Mouse (Mus musculus) hindbrain, embryonic 13.5 days (tissue): ENCODE measurements around the gene Slc45a3. TPM values are rescaled to one million over a fixed set of nuclear protein-coding genes. Genes with fewer than 3 reads are reported as not detected.

Experiments used
- ATAC-seq: fragments of 200-750 bp; cut with Nextera tagmentation; 2 replicates; pipeline ENCODE4 v1.8.0; 2017; ENCODE audit warnings: moderate TSS enrichment; ENCODE audit not compliant: low FRiP score
- H3K27ac ChIP-seq: fragments of 300-500 bp; sonication (generic); 2 replicates; pipeline ENCODE4 v1.5.1; 2015; ENCODE audit warnings: inconsistent platforms, mild to moderate bottlenecking, moderate library complexity
- H3K27me3 ChIP-seq: fragments of 300-500 bp; sonication (generic); 2 replicates; pipeline ENCODE4 v1.6.1; 2015; ENCODE audit warnings: mild to moderate bottlenecking, inconsistent platforms
- H3K36me3 ChIP-seq: fragments of 300-500 bp; sonication (generic); 2 replicates; pipeline ENCODE4 v1.6.1; 2015; ENCODE audit warnings: mild to moderate bottlenecking, inconsistent platforms
- H3K4me1 ChIP-seq: fragments of 300-500 bp; sonication (generic); replicated peaks from 2 replicates; pipeline ENCODE4 v1.6.1; 2015; ENCODE audit warnings: inconsistent platforms
- H3K4me2 ChIP-seq: fragments of 300-500 bp; sonication (generic); 2 replicates; pipeline ENCODE4 v1.6.1; 2015; ENCODE audit warnings: inconsistent platforms, mild to moderate bottlenecking, moderate library complexity
- H3K4me3 ChIP-seq: fragments of 300-500 bp; sonication (generic); 2 replicates; pipeline ENCODE4 v1.5.1; 2015; ENCODE audit warnings: mild to moderate bottlenecking, inconsistent platforms
- H3K9ac ChIP-seq: fragments of 300-500 bp; sonication (generic); 2 replicates; pipeline ENCODE4 v1.6.1; 2015; ENCODE audit warnings: mild to moderate bottlenecking, inconsistent platforms
- H3K9me3 ChIP-seq: fragments of 300-500 bp; sonication (generic); 2 replicates; pipeline ENCODE4 v1.6.1; 2016; ENCODE audit warnings: inconsistent platforms
- WGBS: fragments of 180-500 bp; shearing (Covaris S2); methylation state at CpG from one replicate; pipeline ENCODE4 v1.1.7; 2015; 5-methylcytosine and 5-hydroxymethylcytosine counted together
- polyA plus RNA-seq: library from polyadenylated mRNA; unstranded; fragments of >200 nt; fragmentation: Nextera tagmentation; extraction: Ambion mirVana; gene quantifications from 2 replicates; pipeline ENCODE4 v1.2.1, GENCODE M21; 2015

Slc45a3 gene
- polyA plus RNA-seq, 1 experiment from 2014 or later, result 1.8 TPM

DNA sequence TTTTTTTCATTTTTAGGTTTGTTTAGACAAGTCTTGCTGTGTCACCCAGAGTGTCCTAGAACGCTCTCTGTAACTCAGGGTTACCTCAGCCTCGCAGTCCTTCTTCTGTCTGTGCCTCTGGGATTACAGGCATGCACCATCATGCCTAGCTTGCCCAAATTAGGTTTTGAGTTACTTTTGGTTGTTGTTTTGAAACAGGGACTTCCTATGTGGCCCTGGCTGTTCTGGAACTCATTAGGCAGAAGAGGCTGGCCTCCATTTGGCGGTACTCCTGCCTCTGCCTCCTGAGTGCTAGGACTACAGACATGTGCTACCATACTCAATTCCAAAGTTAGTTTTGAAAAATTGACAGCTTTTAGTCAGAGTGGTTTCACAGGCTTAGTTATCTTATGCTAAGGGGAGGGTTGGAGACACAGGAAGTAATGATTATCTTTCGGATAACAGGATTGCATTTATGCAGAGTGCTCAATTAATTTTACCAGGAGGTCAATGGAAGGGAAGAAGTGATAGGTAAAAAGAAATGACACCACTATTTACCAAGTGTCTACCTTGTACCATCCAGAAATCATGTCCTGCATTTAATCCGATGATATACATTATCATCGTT lies 41.9 kb downstream of the Slc45a3 start:
- no peak for ATAC-seq
- Histone ChIP-seq H3K9ac (no peak overlapping the region), H3K9me3 (no peaks in the 10 kb centered on the region), H3K4me1 (peaks cover 18% of the 10 kb centered on the region), H3K4me3 (no peak overlapping the region), H3K27ac (no peak overlapping the region), H3K27me3 (no peaks in the 10 kb centered on the region), H3K4me2 (no peak overlapping the region), H3K36me3 (no peaks in the 10 kb centered on the region)
- WGBS, result 87% methylated on average over 6 of the region's 6 CpGs

DNA sequence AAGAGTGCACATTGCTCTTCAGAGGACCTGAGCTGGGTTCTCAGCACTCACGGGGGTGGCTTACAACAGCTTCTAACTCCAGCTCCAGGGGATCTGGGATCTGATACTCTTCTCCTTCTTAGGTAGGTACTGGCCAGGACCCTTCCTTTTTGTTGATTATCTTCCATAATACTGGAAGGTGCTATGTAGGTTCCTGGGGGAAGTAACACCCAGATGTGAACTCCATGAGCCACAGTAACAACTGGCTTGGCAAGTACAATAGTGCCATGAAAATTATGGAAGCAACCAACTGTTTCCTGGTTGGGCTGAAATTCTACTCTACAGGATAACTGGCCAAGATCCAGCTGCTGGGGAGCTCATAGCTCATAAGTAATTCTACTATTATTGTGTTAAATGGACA lies 42.7 kb downstream of the Slc45a3 start:
- no peak overlapping the region for H3K4me2 ChIP-seq
- no peak for ATAC-seq
- H3K27ac ChIP-seq, result no peak overlapping the region
- peaks cover 22% of the 10 kb centered on the region for H3K4me1 ChIP-seq
- H3K9ac ChIP-seq, result no peak overlapping the region
- WGBS, result 90% methylated on average over 1 of the region's 1 CpGs
- no peak overlapping the region for H3K4me3 ChIP-seq
- no peaks in the 10 kb centered on the region for H3K36me3 ChIP-seq
- H3K9me3 ChIP-seq, result no peaks in the 10 kb centered on the region
- H3K27me3 ChIP-seq, result no peaks in the 10 kb centered on the region

DNA sequence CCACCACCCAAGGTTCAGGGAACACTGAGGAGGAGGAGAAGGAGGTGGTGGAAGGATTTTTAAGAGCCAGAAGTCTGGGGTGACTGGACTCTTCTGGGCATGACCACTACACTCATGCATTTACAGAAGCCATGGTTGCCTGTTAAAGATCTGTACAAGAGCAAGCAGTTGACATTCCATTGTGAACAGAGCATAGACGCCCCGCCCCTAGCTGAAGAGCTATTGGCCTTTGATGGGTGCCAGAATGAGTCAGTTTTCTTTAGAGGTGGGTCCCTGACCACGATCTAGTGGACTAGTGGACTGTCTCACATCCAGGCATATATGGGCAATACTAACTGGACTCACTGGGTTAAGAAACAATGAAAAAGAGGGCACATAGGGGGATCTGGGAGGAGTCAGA lies 43.3 kb downstream of the Slc45a3 start:
- Histone ChIP-seq H3K4me2 (no peak overlapping the region), H3K4me3 (no peak overlapping the region), H3K9ac (no peak overlapping the region), H3K36me3 (no peaks in the 10 kb centered on the region), H3K4me1 (peaks cover 22% of the 10 kb centered on the region), H3K27me3 (no peaks in the 10 kb centered on the region), H3K27ac (no peak overlapping the region), H3K9me3 (no peaks in the 10 kb centered on the region)
- WGBS, result 91% methylated on average over 3 of the region's 3 CpGs
- ATAC-seq, result no peak

GRCm38 (mm10) chr1:132006721-132007120 lies 44.0 kb downstream of the Slc45a3 start:
- Histone ChIP-seq H3K9me3 (no peaks in the 10 kb centered on the region), H3K4me3 (peak overlapping the region; percentile 79), H3K4me2 (peak overlapping the region; percentile 64), H3K9ac (peak overlapping the region; percentile 92; the same call in 1 of the 2 replicates), H3K4me1 (peaks cover 22% of the 10 kb centered on the region), H3K27me3 (no peaks in the 10 kb centered on the region), H3K36me3 (no peaks in the 10 kb centered on the region), H3K27ac (peak overlapping the region; percentile 98)
- ATAC-seq, result no peak
- 38% methylated on average over 5 of the region's 5 CpGs for WGBS

- Histone ChIP-seq H3K27ac (peak within 1 kb of the TSS; percentile 98), H3K4me1 (peaks cover 22% of the 10 kb centered on the region), H3K9ac (peak within 1 kb of the TSS; percentile 92), H3K4me3 (peak within 1 kb of the TSS; percentile 79), H3K4me2 (peak within 1 kb of the TSS; percentile 64), H3K36me3 (no peaks in the 10 kb centered on the region), H3K9me3 (no peaks in the 10 kb centered on the region), H3K27me3 (no peaks in the 10 kb centered on the region)
- ATAC-seq, result peak; percentile 94
- under 1% methylated on average over 59 of the region's 61 CpGs for WGBS
These were observed 44.6 kb downstream of the Slc45a3 start, which contains the start of gene Elk4 for GRCm38 (mm10) chr1:132007282-132007815. Gene Elk4 (plus strand): TSS chr1:132007607.

- ATAC-seq, result peak; percentile 93
- 1% methylated on average over 64 of the region's 72 CpGs for WGBS
- peak overlapping the region; percentile 79 for H3K4me3 ChIP-seq
These were observed 45.4 kb downstream of the Slc45a3 start for GRCm38 (mm10) chr1:132007828-132008827.

DNA sequence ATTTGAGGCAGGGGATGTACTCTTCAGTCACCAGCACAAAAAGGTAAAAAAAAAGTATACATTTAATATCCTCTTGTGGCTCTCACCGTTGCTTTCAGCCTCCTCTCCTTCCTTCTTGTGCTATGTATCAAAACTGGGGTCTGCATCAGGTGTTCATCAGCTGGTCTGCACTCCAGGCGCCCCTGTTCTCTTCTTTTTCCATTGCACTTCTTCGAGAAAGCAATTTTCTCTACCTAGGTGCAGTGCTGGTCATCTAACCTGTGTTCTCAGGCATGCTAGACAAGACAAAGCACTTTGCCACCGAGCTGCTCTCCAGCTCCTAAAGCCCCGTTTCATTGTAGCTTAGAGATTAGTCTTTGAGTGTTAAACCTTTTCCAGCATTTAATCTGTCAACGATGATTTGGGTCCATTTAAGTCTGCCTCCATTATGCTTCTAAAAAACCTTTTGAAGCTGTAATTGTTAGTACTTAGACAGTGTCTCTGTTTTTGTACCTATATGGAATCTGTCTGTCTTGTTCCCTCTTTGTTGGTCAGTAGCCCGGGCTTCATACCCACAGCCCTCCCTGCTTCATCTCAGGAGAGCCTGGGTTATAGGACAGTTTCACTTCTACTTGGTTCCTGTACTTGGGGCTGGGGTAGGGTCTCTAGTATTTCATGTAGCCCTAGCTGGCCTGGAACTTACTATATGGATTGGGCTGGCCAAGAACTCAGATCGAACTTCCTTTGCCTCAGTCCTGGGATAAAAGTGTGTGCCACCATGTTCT lies 46.3 kb downstream of the Slc45a3 start:
- peak overlapping the region; percentile 64 for H3K4me2 ChIP-seq
- no peak for ATAC-seq
- WGBS, result 68% methylated on average over 8 of the region's 8 CpGs
- no peak overlapping the region for H3K27ac ChIP-seq
- H3K9me3 ChIP-seq, result no peaks in the 10 kb centered on the region
- H3K27me3 ChIP-seq, result no peaks in the 10 kb centered on the region
- no peaks in the 10 kb centered on the region for H3K36me3 ChIP-seq
- H3K4me1 ChIP-seq, result peaks cover 22% of the 10 kb centered on the region
- peak overlapping the region; percentile 92 for H3K9ac ChIP-seq
- peak overlapping the region; percentile 79 for H3K4me3 ChIP-seq

More at GRCm38 (mm10) chr1:132007828-132008827, 45.4 kb downstream of the Slc45a3 start:
- peak overlapping the region; percentile 92 for H3K9ac ChIP-seq
- peak overlapping the region; percentile 64 for H3K4me2 ChIP-seq
- H3K4me1 ChIP-seq, result peaks cover 22% of the 10 kb centered on the region
- no peaks in the 10 kb centered on the region for H3K27me3 ChIP-seq
- H3K9me3 ChIP-seq, result no peaks in the 10 kb centered on the region
- peak overlapping the region; percentile 98 for H3K27ac ChIP-seq
- H3K36me3 ChIP-seq, result no peaks in the 10 kb centered on the region

DNA sequence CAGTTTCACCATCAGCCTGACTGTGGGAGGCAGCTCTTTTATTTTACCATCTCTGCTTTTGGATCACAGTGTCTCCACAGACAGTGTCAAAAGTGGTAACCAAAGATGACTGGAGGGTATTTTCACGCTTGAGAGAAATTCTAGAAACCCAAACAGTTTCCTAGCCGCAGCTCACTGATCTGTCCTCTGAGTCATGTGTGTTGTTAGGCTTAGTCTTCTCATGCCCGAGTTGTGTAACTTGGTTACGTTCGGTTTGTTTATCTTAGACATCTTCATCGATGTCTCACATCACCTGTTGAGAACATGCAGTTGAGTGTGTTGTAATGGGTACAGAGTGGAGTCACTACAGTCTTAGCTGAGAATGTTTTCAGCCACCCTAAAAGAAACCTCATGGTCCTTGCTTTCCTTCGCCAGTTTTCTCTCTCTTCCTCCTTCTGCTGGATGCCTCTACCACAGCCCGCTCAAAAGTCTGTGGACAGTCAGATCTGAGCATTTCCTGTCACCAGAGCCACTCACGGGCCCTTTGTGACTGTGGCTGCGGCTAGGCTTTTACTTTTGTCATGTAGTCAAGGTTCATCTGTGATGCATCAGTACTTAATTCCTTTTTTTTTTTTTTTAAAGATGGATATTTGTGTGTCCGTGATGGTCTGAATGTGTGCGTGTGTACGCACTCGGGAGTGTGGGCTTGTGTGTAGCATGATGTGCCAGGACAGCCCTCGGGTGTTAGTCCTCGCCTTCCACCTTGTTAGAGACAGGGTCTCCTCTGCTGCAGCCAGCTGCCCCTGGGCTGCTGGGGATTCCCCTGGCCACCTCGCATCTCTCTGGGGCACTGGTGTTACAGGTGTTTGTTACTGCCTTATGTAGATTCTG lies 48.1 kb downstream of the Slc45a3 start:
- Histone ChIP-seq H3K4me1 (peaks cover 22% of the 10 kb centered on the region), H3K9me3 (no peaks in the 10 kb centered on the region), H3K27ac (no peak overlapping the region), H3K4me3 (no peak overlapping the region), H3K27me3 (no peaks in the 10 kb centered on the region), H3K4me2 (no peak overlapping the region), H3K36me3 (peaks cover 11% of the 10 kb centered on the region), H3K9ac (no peak overlapping the region)
- ATAC-seq, result no peak
- WGBS, result 87% methylated on average over 17 of the region's 17 CpGs

GRCm38 (mm10) chr1:132011785-132012184 lies 49.0 kb downstream of the Slc45a3 start:
- no peak overlapping the region for H3K9ac ChIP-seq
- WGBS, result 80% methylated on average over 2 of the region's 2 CpGs
- no peak for ATAC-seq
- H3K4me1 ChIP-seq, result peaks cover 18% of the 10 kb centered on the region
- no peaks in the 10 kb centered on the region for H3K9me3 ChIP-seq
- H3K27ac ChIP-seq, result no peak overlapping the region
- H3K4me3 ChIP-seq, result no peak overlapping the region
- no peaks in the 10 kb centered on the region for H3K27me3 ChIP-seq
- peaks cover 12% of the 10 kb centered on the region for H3K36me3 ChIP-seq
- no peak overlapping the region for H3K4me2 ChIP-seq

- no peak overlapping the region for H3K9ac ChIP-seq
- H3K4me2 ChIP-seq, result no peak overlapping the region
- ATAC-seq, result no peak
- 90% methylated on average over 8 of the region's 8 CpGs for WGBS
- H3K27ac ChIP-seq, result no peak overlapping the region
- no peaks in the 10 kb centered on the region for H3K9me3 ChIP-seq
- H3K27me3 ChIP-seq, result no peaks in the 10 kb centered on the region
- peaks cover 16% of the 10 kb centered on the region for H3K4me1 ChIP-seq
- H3K4me3 ChIP-seq, result no peak overlapping the region
- peaks cover 22% of the 10 kb centered on the region for H3K36me3 ChIP-seq
These were observed 50.1 kb downstream of the Slc45a3 start for GRCm38 (mm10) chr1:132012861-132013260.

DNA sequence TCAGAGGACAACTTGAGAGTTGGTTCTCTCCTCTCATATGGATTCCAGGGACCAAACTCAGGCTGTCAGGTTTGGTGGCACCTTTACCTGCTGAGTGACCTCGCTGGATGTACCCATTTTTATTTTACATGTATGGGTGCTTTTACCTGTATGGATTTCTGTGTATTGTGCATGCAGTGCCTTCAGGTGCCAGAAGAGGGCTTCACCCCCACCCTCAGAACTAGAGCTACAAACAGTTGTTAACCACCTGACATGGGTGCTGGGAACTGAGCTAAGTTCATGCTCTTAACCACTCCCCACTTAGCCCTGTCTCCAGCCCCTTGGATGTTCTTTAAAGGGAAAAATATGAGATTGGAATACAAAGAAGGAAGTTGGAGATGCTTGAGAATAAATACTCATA lies 52.0 kb downstream of the Slc45a3 start:
- ATAC-seq, result no peak
- Histone ChIP-seq H3K4me1 (peaks cover 3% of the 10 kb centered on the region), H3K27me3 (no peaks in the 10 kb centered on the region), H3K9ac (no peak overlapping the region), H3K9me3 (no peaks in the 10 kb centered on the region), H3K27ac (no peak overlapping the region), H3K4me2 (no peak overlapping the region), H3K4me3 (no peak overlapping the region), H3K36me3 (peaks cover 39% of the 10 kb centered on the region)
- WGBS, result 92% methylated on average over 1 of the region's 1 CpGs
